Mouse (Mus musculus): ENCODE data around the gene Gm10192.

DNA sequence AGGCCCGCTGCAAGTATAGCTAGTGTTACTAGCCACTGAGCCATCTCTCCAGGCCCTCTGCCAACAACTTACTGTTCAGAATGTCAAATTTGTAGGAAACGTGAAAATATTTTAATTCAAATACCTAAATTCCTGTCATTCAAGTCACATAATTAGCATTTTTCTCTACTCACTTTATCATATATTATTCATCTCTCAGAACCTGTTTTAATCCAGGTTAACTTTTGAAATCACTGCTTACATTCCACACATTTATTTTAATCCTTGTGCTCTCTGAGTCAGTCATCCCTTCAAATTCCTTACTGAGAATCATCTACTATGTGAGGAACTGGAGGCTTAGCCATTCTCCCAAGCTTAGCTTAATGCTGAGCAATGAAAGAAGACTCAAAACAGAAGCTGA lies 2.6 kb downstream of the Gm10192 start:
- TF ChIP-seq CTCF (IDR thresholded peaks at IDR 0.05; ENCODE audit: extremely low read depth, insufficient read depth, low read length) (no peak), POLR2A (IDR thresholded peaks at IDR 0.05; ENCODE audit: extremely low read depth, insufficient read depth, low read length) (no peak)
